Mouse (Mus musculus): ENCODE measurements around the gene Supt5.

DNA sequence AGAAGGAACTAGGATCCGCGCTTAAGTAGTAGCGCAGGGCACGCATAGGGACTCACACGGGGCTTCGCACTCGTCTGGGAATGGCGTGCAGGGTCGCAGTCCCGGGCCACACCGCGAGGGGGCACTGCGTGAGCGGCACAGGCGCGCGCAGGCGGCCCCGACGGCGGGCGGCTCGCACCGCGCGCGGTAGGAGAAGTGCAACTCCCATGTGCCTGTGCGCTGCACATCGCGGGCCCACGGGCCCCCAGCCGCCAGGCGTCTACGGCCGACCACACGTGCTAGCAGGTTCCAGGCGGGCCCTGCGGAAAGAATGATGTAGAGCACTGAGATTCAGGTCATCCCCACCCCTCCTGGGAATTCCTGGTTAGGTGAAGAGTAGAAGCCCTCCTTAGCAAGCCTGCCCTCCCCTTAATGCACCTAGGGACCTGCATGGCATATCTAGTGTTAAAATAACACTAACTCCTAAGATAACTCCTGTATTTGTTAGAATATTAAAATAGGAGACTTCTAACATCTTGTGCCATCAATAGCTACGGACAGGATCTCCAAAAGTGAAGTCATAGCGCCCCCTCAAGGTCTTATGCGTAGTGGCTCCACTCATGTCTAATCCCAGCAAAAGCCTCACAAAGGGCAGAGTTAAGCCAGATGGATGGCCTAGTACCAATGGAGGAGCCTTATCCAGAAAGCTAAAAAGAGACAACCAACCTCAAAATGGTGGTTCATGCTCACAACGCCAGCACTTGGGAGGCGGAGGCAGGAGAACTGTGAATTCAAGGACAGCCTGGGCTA lies 39.5 kb downstream of the Supt5 start:
- TF ChIP-seq TAL1 (IDR thresholded peaks at IDR 0.05; ENCODE audit: low read length) = no peak
- no peak for TF ChIP-seq GATA1 (IDR thresholded peaks at IDR 0.05; ENCODE audit: low read length)

All from erythroblast, embryonic 14.5 days (primary cell).